In genomic region chr15:98891907-98892606, GRCm38 (mm10) we compare ENCODE assay signal across 9 mouse cellular contexts. TPM values are rescaled to one million over a fixed set of nuclear protein-coding genes. Genes with fewer than 3 reads are reported as not detected.
DNase-seq lines count a peak whose midpoint lies in the region; ATAC-seq lines count a peak whose summit lies in the region.
"Had no signal": no experiment of that assay in that cellular context is flagged by ENCODE, and none has a peak within 500 bp of the region (broad histone marks: within the 10 kb centered on the region; RNA-seq: fewer than 3 reads in every experiment).

No protein-coding gene starts in this region.

- no peak overlapping the region for H3K27ac ChIP-seq in forebrain, embryonic 14.5 days (ENCODE audit: low read depth, low read length)
- H3K27ac ChIP-seq in hindbrain, embryonic 15.5 days (replicated peaks): no peak overlapping the region
- H3K27ac ChIP-seq: neural tube, embryonic 13.5 days had no signal

- H3K9ac ChIP-seq in forebrain, embryonic 14.5 days (ENCODE audit: low read length): no peak overlapping the region
- H3K9ac ChIP-seq in hindbrain, embryonic 15.5 days: no peak overlapping the region
- H3K9ac ChIP-seq: neural tube, embryonic 13.5 days had no signal

- no peak overlapping the region for H3K4me3 ChIP-seq in forebrain, embryonic 14.5 days (ENCODE audit: low read depth, low read length)
- no peak overlapping the region for H3K4me3 ChIP-seq in hindbrain, embryonic 15.5 days
- H3K4me3 ChIP-seq: neural tube, embryonic 13.5 days had no signal

- H3K9me3 ChIP-seq in forebrain, embryonic 14.5 days (replicated peaks; ENCODE audit: control insufficient read depth, low read length): no peaks in the 10 kb centered on the region
- H3K9me3 ChIP-seq in hindbrain, embryonic 15.5 days: no peaks in the 10 kb centered on the region
- H3K9me3 ChIP-seq: neural tube, embryonic 13.5 days had no signal

- H3K4me1 ChIP-seq in forebrain, embryonic 14.5 days (ENCODE audit: control insufficient read depth, insufficient read depth, low read length): peaks cover 15% of the 10 kb centered on the region; the same call in 1 of the 2 replicates
- H3K4me1 ChIP-seq in hindbrain, embryonic 15.5 days (replicated peaks): peaks cover 30% of the 10 kb centered on the region

- peak; percentile 82 for DNase-seq in layer of hippocampus, adult 11-12 months (ENCODE audit: low spot score)
- no peak for DNase-seq in layer of hippocampus, postnatal 25 days (ENCODE audit: extremely low spot score in 1 of 2, low spot score in 1 of 2)
- DNase-seq in cerebellum, adult 11 months: peak; percentile 64
- DNase-seq in forebrain, embryonic 14.5 days (ENCODE audit: low spot score): peak; percentile 90
- DNase-seq in left cerebral cortex, adult 18-20 months (ENCODE audit: low spot score in 2 of 2): peak; percentile 60
- DNase-seq in splenic B cell, adult 2 months (ENCODE audit: low read depth, low spot score): peak; percentile 81

- peak; percentile 68 for ATAC-seq in forebrain, embryonic 14.5 days
- peak; percentile 52; the same call in 1 of the 2 replicates for ATAC-seq in hindbrain, embryonic 15.5 days (ENCODE audit: low FRiP score, low read depth)
- ATAC-seq in megakaryocyte, adult 5-6 weeks (ENCODE audit: poor library complexity, severe bottlenecking): peak; percentile 88

- WGBS in forebrain, embryonic 14.5 days: 53% methylated on average over 6 of the region's 6 CpGs
- WGBS in hindbrain, embryonic 15.5 days: 42% methylated on average over 6 of the region's 6 CpGs

- no peaks in the 10 kb centered on the region for H3K36me3 ChIP-seq in forebrain, embryonic 14.5 days (ENCODE audit: control insufficient read depth, insufficient read depth, low read length)
- H3K36me3 ChIP-seq in hindbrain, embryonic 15.5 days: no peaks in the 10 kb centered on the region
- no peaks in the 10 kb centered on the region for H3K36me3 ChIP-seq in splenic B cell, adult 2 months (ENCODE audit: control insufficient read depth, insufficient read depth, low read length, poor library complexity, severe bottlenecking)
- H3K36me3 ChIP-seq: neural tube, embryonic 13.5 days had no signal

- H3K4me2 ChIP-seq in forebrain, embryonic 14.5 days (ENCODE audit: low read length): no peak overlapping the region
- H3K4me2 ChIP-seq in hindbrain, embryonic 15.5 days: no peak overlapping the region
- H3K4me2 ChIP-seq: neural tube, embryonic 13.5 days had no signal

- peaks cover 53% of the 10 kb centered on the region for H3K27me3 ChIP-seq in forebrain, embryonic 14.5 days (replicated peaks; ENCODE audit: control insufficient read depth, insufficient read depth, low read length)
- peaks cover 49% of the 10 kb centered on the region for H3K27me3 ChIP-seq in hindbrain, embryonic 15.5 days
- 0 out of 2 replicates have a peak, but pooled peaks cover 2% of the 10 kb centered on the region for H3K27me3 ChIP-seq in splenic B cell, adult 2 months (ENCODE audit: control insufficient read depth, insufficient read depth, low read length, poor library complexity, severe bottlenecking)

RNA-seq across cellular contexts. Expression of gene Rhebl1, which starts 2.3 kb away (rescaled TPM):
- 1 to 10 TPM; 4.7 to 7.7 TPM for total RNA-seq in layer of hippocampus, postnatal 25 days (2021)
- 30.3 and 33.5 TPM in 2 replicates for polyA plus RNA-seq in forebrain, embryonic 14.5 days (2014; fragmentation: Nextera tagmentation; extraction: Ambion mirVana)
- 32.1 and 34.5 TPM in 2 replicates for polyA plus RNA-seq in hindbrain, embryonic 15.5 days (2015; fragmentation: Nextera tagmentation; extraction: Ambion mirVana)
- total RNA-seq in left cerebral cortex, adult 18-20 months (2021): 10 to 100 TPM in 1 of 2 experiments, 1 to 10 TPM in 1; 8.6 to 12.9 TPM
- 4.8 and 9.6 TPM in 2 replicates for total RNA-seq in megakaryocyte, adult 5-6 weeks (2015)
- total RNA-seq in megakaryocyte, adult 5-6 weeks (2017): 3.4 and 10.2 TPM in 2 replicates

RNA-seq across cellular contexts. Expression of gene Dhh, which starts 6.3 kb away (rescaled TPM):
- under 1 TPM; 0.17 to 0.19 TPM for total RNA-seq in layer of hippocampus, postnatal 25 days (2021)
- polyA plus RNA-seq in forebrain, embryonic 14.5 days (2014; fragmentation: Nextera tagmentation; extraction: Ambion mirVana): 0.18 and 0.36 TPM in 2 replicates
- polyA plus RNA-seq in hindbrain, embryonic 15.5 days (2015; fragmentation: Nextera tagmentation; extraction: Ambion mirVana): 1.9 and 2.5 TPM in 2 replicates
- total RNA-seq in left cerebral cortex, adult 18-20 months (2021): under 1 TPM; 0.21 to 0.26 TPM
- total RNA-seq in megakaryocyte, adult 5-6 weeks (2015): not detected in 2 replicates
- not detected in 2 replicates for total RNA-seq in megakaryocyte, adult 5-6 weeks (2017)

RNA-seq across cellular contexts. Expression of gene Kmt2d, which starts 21.1 kb away (rescaled TPM):
- total RNA-seq in layer of hippocampus, postnatal 25 days (2021): 100 to 1,000 TPM in 1 of 2 experiments, 10 to 100 TPM in 1; 65.4 to 102 TPM
- 8.0 and 12.2 TPM in 2 replicates for polyA plus RNA-seq in forebrain, embryonic 14.5 days (2014; fragmentation: Nextera tagmentation; extraction: Ambion mirVana)
- polyA plus RNA-seq in hindbrain, embryonic 15.5 days (2015; fragmentation: Nextera tagmentation; extraction: Ambion mirVana): 10.6 and 11.4 TPM in 2 replicates
- 10 to 100 TPM; 74.3 to 77.8 TPM for total RNA-seq in left cerebral cortex, adult 18-20 months (2021)
- 33.7 and 37.1 TPM in 2 replicates for total RNA-seq in megakaryocyte, adult 5-6 weeks (2015)
- total RNA-seq in megakaryocyte, adult 5-6 weeks (2017): 16.7 and 52.1 TPM in 2 replicates

RNA-seq across cellular contexts. Expression of gene Lmbr1l, which starts 26.0 kb away (rescaled TPM):
- 10 to 100 TPM; 11.5 to 17.9 TPM for total RNA-seq in layer of hippocampus, postnatal 25 days (2021)
- polyA plus RNA-seq in forebrain, embryonic 14.5 days (2014; fragmentation: Nextera tagmentation; extraction: Ambion mirVana): 10.9 TPM in 2 replicates
- 26.8 and 29.3 TPM in 2 replicates for polyA plus RNA-seq in hindbrain, embryonic 15.5 days (2015; fragmentation: Nextera tagmentation; extraction: Ambion mirVana)
- total RNA-seq in left cerebral cortex, adult 18-20 months (2021): 10 to 100 TPM; 12.9 to 17.9 TPM
- 10.7 and 11.1 TPM in 2 replicates for total RNA-seq in megakaryocyte, adult 5-6 weeks (2015)
- total RNA-seq in megakaryocyte, adult 5-6 weeks (2017): 11.1 and 28.8 TPM in 2 replicates

RNA-seq across cellular contexts. Expression of gene Tuba1b, which starts 42.3 kb away (rescaled TPM):
- 100 to 1,000 TPM; 478 to 525 TPM for total RNA-seq in layer of hippocampus, postnatal 25 days (2021)
- 1,499 and 1,719 TPM in 2 replicates for polyA plus RNA-seq in forebrain, embryonic 14.5 days (2014; fragmentation: Nextera tagmentation; extraction: Ambion mirVana)
- polyA plus RNA-seq in hindbrain, embryonic 15.5 days (2015; fragmentation: Nextera tagmentation; extraction: Ambion mirVana): 1,411 and 1,419 TPM in 2 replicates
- 100 to 1,000 TPM; 584 to 602 TPM for total RNA-seq in left cerebral cortex, adult 18-20 months (2021)
- 2,048 and 2,084 TPM in 2 replicates for total RNA-seq in megakaryocyte, adult 5-6 weeks (2015)
- 628 and 646 TPM in 2 replicates for total RNA-seq in megakaryocyte, adult 5-6 weeks (2017)

Comparison
In these comparisons a context has a peak if more than half of its experiments do, and no peak if none do; other contexts are left out.
1. DNase-seq: peak in layer of hippocampus, adult 11-12 months (single experiment), cerebellum, adult 11 months (single experiment), forebrain, embryonic 14.5 days (single experiment), left cerebral cortex, adult 18-20 months (2 of 2) and splenic B cell, adult 2 months (single experiment); none in layer of hippocampus, postnatal 25 days (0 of 2).
2. Peak in every context shown above with its lines, with median percentiles within 50 percentile points of each other: ATAC-seq.